Mouse (Mus musculus) brain, embryonic 14.5 days (tissue): ENCODE data around the gene Trak1.

Experiments
- CTCF ChIP-seq: fragments of 200-500 bp; IDR thresholded peaks from 2 replicates; pipeline ENCODE4 v1.5.1; 2012; ENCODE audit warnings: inconsistent platforms, mild to moderate bottlenecking, moderate library complexity, borderline replicate concordance; ENCODE audit not compliant: insufficient read depth, insufficient read length; ENCODE audit errors: extremely low read depth
- POLR2A ChIP-seq: fragments of 200-500 bp; IDR thresholded peaks from 2 replicates; pipeline ENCODE4 v1.6.1; 2012; ENCODE audit warnings: mild to moderate bottlenecking, inconsistent platforms, borderline replicate concordance; ENCODE audit not compliant: poor library complexity, insufficient read depth, insufficient read length, severe bottlenecking; ENCODE audit errors: extremely low read depth

DNA sequence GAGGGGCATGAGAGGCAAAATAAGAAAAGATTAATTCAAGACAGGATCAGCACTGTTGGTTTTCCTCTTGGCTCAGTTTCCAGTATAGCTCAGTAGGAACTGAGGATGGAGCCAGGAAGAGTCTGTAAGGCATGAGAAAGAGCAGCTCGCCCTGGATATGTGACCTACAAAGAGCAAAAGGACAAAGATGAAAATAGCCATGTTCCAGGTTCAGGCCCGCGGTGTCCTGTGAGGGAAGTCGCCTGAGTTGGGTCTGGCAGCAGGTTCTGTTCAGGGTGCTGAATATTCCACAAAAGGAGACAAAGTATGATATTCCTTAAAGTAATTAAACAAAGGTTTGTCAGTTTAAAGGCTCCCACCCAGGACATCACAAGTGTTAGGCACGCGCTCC is 14.5 kb downstream of the Trak1 start:
- TF ChIP-seq POLR2A, result no peak
- no peak for TF ChIP-seq CTCF
